9 mouse cellular contexts compared by ENCODE assay signal in the genomic region with DNA sequence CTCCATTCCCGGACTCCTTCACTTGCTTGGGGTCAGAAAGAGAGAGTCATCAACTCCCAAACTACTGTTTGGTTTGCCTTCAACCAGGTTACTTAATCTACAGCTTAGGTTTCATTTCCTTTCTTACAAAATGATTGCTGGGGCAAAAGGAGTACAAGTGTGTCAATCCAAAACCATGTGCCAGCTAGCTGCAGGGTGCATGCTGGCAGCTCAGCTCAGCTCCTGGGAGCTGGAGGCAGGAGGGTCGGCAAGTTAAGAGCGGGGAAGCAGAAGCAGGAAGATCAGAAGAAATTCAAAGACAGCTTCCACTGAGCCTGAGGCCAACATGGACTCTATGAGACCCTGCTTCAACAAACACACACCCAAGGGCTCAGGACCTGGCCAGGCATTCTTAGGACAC. TPM values are rescaled to one million over a fixed set of nuclear protein-coding genes. Genes with fewer than 3 reads are reported as not detected.
DNase-seq lines count a peak whose midpoint lies in the region; ATAC-seq and TF ChIP-seq lines count a peak whose summit lies in the region.
"Had no signal": no experiment of that assay in that cellular context is flagged by ENCODE, and none has a peak within 500 bp of the region (broad histone marks: within the 10 kb centered on the region; RNA-seq: fewer than 3 reads in every experiment).

No protein-coding gene starts in this region.

- no peak overlapping the region for H3K27ac ChIP-seq in intestine, embryonic 14.5 days (ENCODE audit: low read depth)
- H3K27ac ChIP-seq in neural tube, embryonic 13.5 days (replicated peaks) = no peak overlapping the region

- no peaks in the 10 kb centered on the region for H3K9me3 ChIP-seq in intestine, embryonic 14.5 days (ENCODE audit: control insufficient read depth, low read length)
- no peaks in the 10 kb centered on the region for H3K9me3 ChIP-seq in neural tube, embryonic 13.5 days

- H3K4me1 ChIP-seq in lung, adult 2 months (ENCODE audit: control insufficient read depth, insufficient read depth, low read length) = peaks cover 26% of the 10 kb centered on the region
- H3K4me1 ChIP-seq in intestine, embryonic 14.5 days (replicated peaks; ENCODE audit: control insufficient read depth, insufficient read depth, low read length) = peaks cover 20% of the 10 kb centered on the region
- peaks cover 39% of the 10 kb centered on the region for H3K4me1 ChIP-seq in neural tube, embryonic 13.5 days (replicated peaks)

- ATAC-seq in intestine, embryonic 14.5 days (replicated peaks; ENCODE audit: low FRiP score, low TSS enrichment, low read depth) = no peak
- ATAC-seq in neural tube, embryonic 13.5 days (ENCODE audit: low read depth) = no peak

- peaks cover 51% of the 10 kb centered on the region for H3K36me3 ChIP-seq in intestine, embryonic 14.5 days (ENCODE audit: control insufficient read depth, insufficient read depth, low read length)
- H3K36me3 ChIP-seq in neural tube, embryonic 13.5 days = peaks cover 46% of the 10 kb centered on the region

- no peaks in the 10 kb centered on the region for H3K27me3 ChIP-seq in intestine, embryonic 14.5 days (replicated peaks; ENCODE audit: control insufficient read depth, insufficient read depth, low read length)
- no peaks in the 10 kb centered on the region for H3K27me3 ChIP-seq in neural tube, embryonic 13.5 days

- TF ChIP-seq POLR2A in lung, adult 2 months (IDR thresholded peaks at IDR 0.05; ENCODE audit: borderline replicate concordance, extremely low read depth, low read depth, low read length) = no peak

- no peak overlapping the region for H3K9ac ChIP-seq in intestine, embryonic 14.5 days (ENCODE audit: low read length)
- H3K9ac ChIP-seq in neural tube, embryonic 13.5 days = peak overlapping the region; percentile 26; the same call in 1 of the 2 replicates

- WGBS in lung, adult 2 months = 36% methylated on average over 3 of the region's 3 CpGs
- 65% methylated on average over 3 of the region's 3 CpGs for WGBS in intestine, embryonic 14.5 days
- 70% methylated on average over 3 of the region's 3 CpGs for WGBS in neural tube, embryonic 13.5 days

- DNase-seq in cerebellum, adult 9-11 months = peak; percentile 43
- no peak for DNase-seq in cerebellum, postnatal 4 days (ENCODE audit: low spot score in 2 of 2)
- peak; percentile 28 for DNase-seq in lung, adult 2 months
- no peak for DNase-seq in lung, postnatal 14 days
- DNase-seq in intestine, embryonic 14.5 days (ENCODE audit: low spot score) = no peak
- DNase-seq in spleen, adult 18-20 months = no peak
- no peak for DNase-seq in thymus, postnatal 36 days
- DNase-seq: embryo, embryonic 11 days had no signal

- peak overlapping the region; percentile 82 for H3K4me2 ChIP-seq in intestine, embryonic 14.5 days (ENCODE audit: low read length)
- H3K4me2 ChIP-seq in neural tube, embryonic 13.5 days = peak overlapping the region; percentile 11; the same call in 1 of the 2 replicates

- H3K4me3 ChIP-seq in lung, adult 2 months (replicated peaks; ENCODE audit: extremely low read depth, low read depth, low read length) = no peak overlapping the region
- H3K4me3 ChIP-seq in intestine, embryonic 14.5 days (ENCODE audit: low read depth, low read length) = no peak overlapping the region
- no peak overlapping the region for H3K4me3 ChIP-seq in neural tube, embryonic 13.5 days

- TF ChIP-seq CTCF in lung, adult 2 months (IDR thresholded peaks at IDR 0.05; ENCODE audit: insufficient read depth, low read length) = no peak

RNA-seq across cellular contexts. Expression of gene Znfx1, which starts 2.5 kb away (rescaled TPM):
- polyA plus RNA-seq in lung, adult 2 months (2012; rRNA removed) = 39.4 and 46.6 TPM in 2 replicates
- 7.1 and 7.2 TPM in 2 replicates for polyA plus RNA-seq in intestine, embryonic 14.5 days (2014; fragmentation: Nextera tagmentation; extraction: Ambion mirVana)
- 7.9 and 8.0 TPM in 2 replicates for polyA plus RNA-seq in neural tube, embryonic 13.5 days (2015; fragmentation: Nextera tagmentation; extraction: Ambion mirVana)

RNA-seq across cellular contexts. Expression of gene Ddx27, which starts 45.4 kb away (rescaled TPM):
- polyA plus RNA-seq in lung, adult 2 months (2012; rRNA removed) = 17.3 and 18.6 TPM in 2 replicates
- 47.0 and 50.9 TPM in 2 replicates for polyA plus RNA-seq in intestine, embryonic 14.5 days (2014; fragmentation: Nextera tagmentation; extraction: Ambion mirVana)
- polyA plus RNA-seq in neural tube, embryonic 13.5 days (2015; fragmentation: Nextera tagmentation; extraction: Ambion mirVana) = 35.5 and 38.5 TPM in 2 replicates

Comparison
In these comparisons a context has a peak if more than half of its experiments do, and no peak if none do; other contexts are left out.
1. DNase-seq: peak in cerebellum, adult 9-11 months (single experiment) and lung, adult 2 months (single experiment); none in cerebellum, postnatal 4 days (0 of 2), lung, postnatal 14 days (single experiment), intestine, embryonic 14.5 days (single experiment), spleen, adult 18-20 months (0 of 2) and thymus, postnatal 36 days (0 of 2).